Mouse (Mus musculus) MEL (cell line): ENCODE data around the gene Gm49711. TPM values are rescaled to one million over a fixed set of nuclear protein-coding genes. Genes with fewer than 3 reads are reported as not detected.

ENCODE experiments used
- DNase-seq: peaks from one replicate; pipeline ENCODE4 v3.0.0; 2011; ENCODE audit warnings: low read depth, low spot score
- H3K27ac ChIP-seq: 2 replicates; pipeline ENCODE4 v1.5.1; 2012; ENCODE audit warnings: low read depth, mild to moderate bottlenecking, control low read depth, low read length, moderate library complexity; ENCODE audit not compliant: control insufficient read depth
- H3K27me3 ChIP-seq, 2 experiments: fragments of 150-350 bp in 1 of 2; sonication (generic) in 1 of 2; 2 replicates each; pipeline ENCODE4 v1.6.1; 2012; ENCODE audit warnings: low read length in 2 of 2, mild to moderate bottlenecking in 2 of 2, improper control_type of control experiment in 1 of 2, moderate library complexity in 1 of 2; ENCODE audit not compliant: insufficient read depth in 2 of 2, control insufficient read depth in 1 of 2
- H3K36me3 ChIP-seq, 2 experiments: 2 replicates each; pipeline ENCODE4 v1.6.1; 2012 to 2014; ENCODE audit warnings: low read length in 2 of 2, improper control_type of control experiment in 1 of 2, inconsistent platforms in 1 of 2, mild to moderate bottlenecking in 1 of 2; ENCODE audit not compliant: insufficient read depth in 2 of 2, control insufficient read depth in 1 of 2
- H3K4me1 ChIP-seq, 2 experiments: fragments of 150-350 bp in 1 of 2; sonication (generic) in 1 of 2; 2 replicates each; pipeline ENCODE4 v1.6.1; 2012; ENCODE audit warnings: low read length in 2 of 2, improper control_type of control experiment in 1 of 2, mild to moderate bottlenecking in 1 of 2; ENCODE audit not compliant: insufficient read depth in 2 of 2, control insufficient read depth in 1 of 2
- H3K4me3 ChIP-seq, 2 experiments: fragments of 150-350 bp in 1 of 2; sonication (generic) in 1 of 2; 2 replicates each; pipeline ENCODE4 v1.5.1; 2012; ENCODE audit warnings: low read depth in 2 of 2, low read length in 2 of 2, mild to moderate bottlenecking in 2 of 2, moderate library complexity in 2 of 2, control low read depth in 1 of 2, improper control_type of control experiment in 1 of 2; ENCODE audit not compliant: control insufficient read depth in 1 of 2, insufficient read depth in 1 of 2
- H3K79me2 ChIP-seq: 2 replicates; pipeline ENCODE4 v1.6.1; 2012; ENCODE audit warnings: mild to moderate bottlenecking, low read length, moderate library complexity; ENCODE audit not compliant: control insufficient read depth, poor library complexity, insufficient read depth
- H3K9ac ChIP-seq: 2 replicates; pipeline ENCODE4 v1.6.1; 2012; ENCODE audit warnings: low read depth, mild to moderate bottlenecking, control low read depth, low read length, moderate library complexity; ENCODE audit not compliant: control insufficient read depth, poor library complexity, severe bottlenecking
- H3K9me3 ChIP-seq: fragments of 150-350 bp; sonication (generic); replicated peaks from 2 replicates; pipeline ENCODE4 v1.6.1; 2012; ENCODE audit warnings: mild to moderate bottlenecking, low read length, improper control_type of control experiment, moderate library complexity; ENCODE audit not compliant: insufficient read depth
- CHD1 ChIP-seq: IDR thresholded peaks from 2 replicates; pipeline ENCODE4 v1.6.1; 2012; ENCODE audit warnings: low read depth, mild to moderate bottlenecking, inconsistent platforms, low read length, improper control_type of control experiment
- CHD2 ChIP-seq: IDR thresholded peaks from 2 replicates; pipeline ENCODE4 v1.6.1; 2011; ENCODE audit warnings: low read length, improper control_type of control experiment
- ETS1 ChIP-seq: IDR thresholded peaks from 2 replicates; pipeline ENCODE4 v1.6.1; 2012; ENCODE audit warnings: low read depth, mild to moderate bottlenecking, inconsistent platforms, low read length, improper control_type of control experiment, moderate library complexity
- JUND ChIP-seq: IDR thresholded peaks from 2 replicates; pipeline ENCODE4 v1.6.1; 2011; ENCODE audit warnings: low read depth, mild to moderate bottlenecking, improper control_type of control experiment, low read length
- MAX ChIP-seq: IDR thresholded peaks from 2 replicates; pipeline ENCODE4 v1.6.1; 2011; ENCODE audit warnings: low read length, improper control_type of control experiment
- MEF2A ChIP-seq: IDR thresholded peaks from 2 replicates; pipeline ENCODE4 v1.6.1; 2014; ENCODE audit warnings: low read depth, mild to moderate bottlenecking, inconsistent platforms, low read length, improper control_type of control experiment; ENCODE audit not compliant: poor library complexity, insufficient replicate concordance, severe bottlenecking; ENCODE audit errors: extremely low read depth
- MXI1 ChIP-seq: IDR thresholded peaks from 2 replicates; pipeline ENCODE4 v1.6.1; 2011; ENCODE audit warnings: mild to moderate bottlenecking, low read depth, low read length, improper control_type of control experiment
- MYB ChIP-seq: IDR thresholded peaks from 2 replicates; pipeline ENCODE4 v1.6.1; 2011; ENCODE audit warnings: mild to moderate bottlenecking, low read depth, low read length, improper control_type of control experiment
- NRF1 ChIP-seq: IDR thresholded peaks from 2 replicates; pipeline ENCODE4 v1.6.1; 2014; ENCODE audit warnings: low read depth, mild to moderate bottlenecking, inconsistent platforms, low read length, improper control_type of control experiment, moderate library complexity; ENCODE audit not compliant: poor library complexity, insufficient read depth, severe bottlenecking
- POLR2A ChIP-seq, 2 experiments: IDR thresholded peaks; 2 replicates each; pipeline ENCODE4 v1.6.1; 2011 to 2012; ENCODE audit warnings: low read length in 2 of 2, mild to moderate bottlenecking in 2 of 2, control low read depth in 1 of 2, improper control_type of control experiment in 1 of 2, low read depth in 1 of 2, moderate library complexity in 1 of 2; ENCODE audit not compliant: control insufficient read depth in 1 of 2, insufficient read depth in 1 of 2, poor library complexity in 1 of 2
- POLR2AphosphoS5 ChIP-seq: IDR thresholded peaks from 2 replicates; pipeline ENCODE4 v1.6.1; 2012; ENCODE audit warnings: low read depth, borderline replicate concordance, mild to moderate bottlenecking, inconsistent platforms, low read length, moderate library complexity, mixed read lengths
- SIN3A ChIP-seq: IDR thresholded peaks from 2 replicates; pipeline ENCODE4 v1.6.1; 2012; ENCODE audit warnings: low read length, improper control_type of control experiment, inconsistent platforms
- TAL1 ChIP-seq: IDR thresholded peaks from 2 replicates; pipeline ENCODE4 v1.6.1; 2012; ENCODE audit warnings: mild to moderate bottlenecking, inconsistent platforms, low read length, moderate library complexity, mixed read lengths
- UBTF ChIP-seq: IDR thresholded peaks from 2 replicates; pipeline ENCODE4 v1.6.1; 2012; ENCODE audit warnings: low read depth, mild to moderate bottlenecking, inconsistent platforms, low read length, improper control_type of control experiment, moderate library complexity, borderline replicate concordance; ENCODE audit not compliant: insufficient read depth
- USF1 ChIP-seq: IDR thresholded peaks from 2 replicates; pipeline ENCODE4 v1.6.1; 2014; ENCODE audit warnings: low read depth, mild to moderate bottlenecking, inconsistent platforms, low read length, improper control_type of control experiment, moderate library complexity
- USF2 ChIP-seq, 2 experiments: IDR thresholded peaks; 2 replicates each; pipeline ENCODE4 v1.6.1; 2011 to 2012; ENCODE audit warnings: improper control_type of control experiment in 2 of 2, low read length in 2 of 2, borderline replicate concordance in 1 of 2, inconsistent platforms in 1 of 2, low read depth in 1 of 2, mild to moderate bottlenecking in 1 of 2; ENCODE audit not compliant: insufficient read depth in 1 of 2
- ZNF384 ChIP-seq: IDR thresholded peaks from 2 replicates; pipeline ENCODE4 v1.6.1; 2012; ENCODE audit warnings: low read depth, mild to moderate bottlenecking, inconsistent platforms, low read length, improper control_type of control experiment
- polyA plus RNA-seq, 2 experiments: library from polyadenylated mRNA; stranded (reverse) in 1 of 2; unstranded in 1 of 2; fragments of >175 nt in 1 of 2; fragments of >200 nt in 1 of 2; gene quantifications; 2 replicates each; pipeline versions ENCODE4 v1.2.1 to v1.2.4; 2012; ENCODE audit warnings: low replicate concordance in 2 of 2, low read depth in 1 of 2; ENCODE audit not compliant: insufficient read length in 2 of 2, insufficient read depth in 1 of 2, missing spikeins in 1 of 2
- total RNA-seq: library from RNA; depleted of rRNA; stranded (reverse); fragments of 300-350 nt; gene quantifications from 2 replicates; pipeline ENCODE4 v1.2.3, GENCODE M21; 2012

The Gm49711 gene
- total and polyA plus RNA-seq, 3 experiments, result not detected

GRCm38 (mm10) chr16:92179306-92179705 lies 121.2 kb downstream of the Gm49711 start:
- peaks cover 0 to 1% of the 10 kb centered on the region in 2 experiments; a peak in 3 of 4 replicates for H3K27me3 ChIP-seq
- no peak for TF ChIP-seq UBTF

GRCm38 (mm10) chr16:92183477-92183876 lies 125.4 kb downstream of the Gm49711 start:
- DNase-seq, result no peak
- Histone ChIP-seq H3K36me3 (no peaks in the 10 kb centered on the region), H3K4me1 (no peaks in the 10 kb centered on the region), H3K9me3 (no peaks in the 10 kb centered on the region), H3K27me3 (peaks cover 0 to 1% of the 10 kb centered on the region in 2 experiments; a peak in 2 of 4 replicates), H3K4me3 (no peak overlapping the region), H3K9ac (no peak overlapping the region), H3K79me2 (no peaks in the 10 kb centered on the region), H3K27ac (no peak overlapping the region)
- TF ChIP-seq ETS1 (no peak), USF1 (no peak), USF2 (IDR thresholded peaks at IDR 0.05; ENCODE audit: borderline replicate concordance in 1 of 2, insufficient read depth in 1 of 2, low read depth in 1 of 2, low read length in 2 of 2) (no peak), POLR2AphosphoS5 (no peak), MEF2A (no peak), JUND (no peak), SIN3A (no peak), NRF1 (no peak), MAX (no peak), MYB (no peak), UBTF (no peak), ZNF384 (no peak), CHD1 (no peak), CHD2 (no peak), POLR2A (IDR thresholded peaks at IDR 0.05; ENCODE audit: control insufficient read depth in 1 of 2, insufficient read depth in 1 of 2, low read depth in 1 of 2, low read length in 2 of 2, poor library complexity in 1 of 2) (no peak), MXI1 (no peak), TAL1 (no peak)
- TF ChIP-seq, all 39 proteins: peak for 0

More at GRCm38 (mm10) chr16:92179306-92179705, 121.2 kb downstream of the Gm49711 start:
- H3K9ac ChIP-seq, result no peak overlapping the region
- H3K79me2 ChIP-seq, result no peaks in the 10 kb centered on the region
- no peaks in the 10 kb centered on the region for H3K36me3 ChIP-seq
- H3K4me1 ChIP-seq, result no peaks in the 10 kb centered on the region
- H3K4me3 ChIP-seq, result no peak overlapping the region
- H3K9me3 ChIP-seq, result no peaks in the 10 kb centered on the region
- H3K27ac ChIP-seq, result no peak overlapping the region
- no peak for DNase-seq
